Mouse (Mus musculus) brain, embryonic 14.5 days (tissue): ENCODE data around the gene Rassf1. TPM values are rescaled to one million over a fixed set of nuclear protein-coding genes. Genes with fewer than 3 reads are reported as not detected.

Experiments used
- DNase-seq: peaks from one replicate; pipeline ENCODE4 v3.0.0-alpha.2; 2011; ENCODE audit warnings: low read depth
- CTCF ChIP-seq: fragments of 200-500 bp; IDR thresholded peaks from 2 replicates; pipeline ENCODE4 v1.5.1; 2012; ENCODE audit warnings: inconsistent platforms, mild to moderate bottlenecking, moderate library complexity, borderline replicate concordance; ENCODE audit not compliant: insufficient read depth, insufficient read length; ENCODE audit errors: extremely low read depth
- POLR2A ChIP-seq: fragments of 200-500 bp; IDR thresholded peaks from 2 replicates; pipeline ENCODE4 v1.6.1; 2012; ENCODE audit warnings: mild to moderate bottlenecking, inconsistent platforms, borderline replicate concordance; ENCODE audit not compliant: poor library complexity, insufficient read depth, insufficient read length, severe bottlenecking; ENCODE audit errors: extremely low read depth
- polyA plus RNA-seq: library from polyadenylated mRNA; depleted of rRNA; stranded (reverse); fragments of >200 nt; gene quantifications from 2 replicates; pipeline ENCODE4 v1.2.3, GENCODE M21; 2012

The Rassf1 gene
- polyA plus RNA-seq, 1 experiment, result 31.5 TPM

GRCm38 (mm10) chr9:107543299-107543698 is 8.1 kb upstream of the Rassf1 start:
- no peak for DNase-seq
- no peak for TF ChIP-seq POLR2A
- no peak for TF ChIP-seq CTCF

GRCm38 (mm10) chr9:107544196-107544700 is 7.1 kb upstream of the Rassf1 start:
- DNase-seq, result no peak
- no peak for TF ChIP-seq POLR2A
- no peak for TF ChIP-seq CTCF

- no peak for TF ChIP-seq POLR2A
- TF ChIP-seq CTCF, result no peak
- DNase-seq, result no peak
These were observed 6.6 kb upstream of the Rassf1 start for GRCm38 (mm10) chr9:107544729-107545128.

GRCm38 (mm10) chr9:107545199-107545598 is 6.2 kb upstream of the Rassf1 start:
- no peak for DNase-seq
- TF ChIP-seq POLR2A (no peak), CTCF (no peak)

- DNase-seq, result peak; percentile 81
- TF ChIP-seq POLR2A (no peak), CTCF (peak; percentile 94)
These were observed 5.8 kb upstream of the Rassf1 start for GRCm38 (mm10) chr9:107545602-107546001.

- peak; percentile 96 for DNase-seq
- TF ChIP-seq CTCF, result no peak
- no peak for TF ChIP-seq POLR2A
These were observed 4.3 kb upstream of the Rassf1 start, which contains the start of gene Zmynd10 for GRCm38 (mm10) chr9:107547026-107547425. Gene Zmynd10 (plus strand): TSS chr9:107547298.

GRCm38 (mm10) chr9:107547957-107548356 is 3.4 kb upstream of the Rassf1 start:
- no peak for TF ChIP-seq POLR2A
- TF ChIP-seq CTCF, result no peak
- no peak for DNase-seq

- DNase-seq, result no peak
- TF ChIP-seq POLR2A, result no peak
These were observed 2.5 kb upstream of the Rassf1 start for GRCm38 (mm10) chr9:107548820-107549219.

GRCm38 (mm10) chr9:107549297-107550074 is 1.9 kb upstream of the Rassf1 start:
- no peak for DNase-seq
- TF ChIP-seq CTCF (no peak), POLR2A (no peak)

- no peak for DNase-seq
- no peak for TF ChIP-seq POLR2A
- no peak for TF ChIP-seq CTCF
These were observed 751 bp upstream of the Rassf1 start for GRCm38 (mm10) chr9:107550491-107551116.

GRCm38 (mm10) chr9:107551890-107552355 is 568 bp downstream of the Rassf1 start:
- TF ChIP-seq CTCF (no peak), POLR2A (no peak)
- DNase-seq, result no peak
